Mouse (Mus musculus): ENCODE results near the gene Ramac. TPM values are rescaled to one million over a fixed set of nuclear protein-coding genes. Genes with fewer than 3 reads are reported as not detected.

Ramac gene
- total RNA-seq, 2 experiments from 2014 or later = 23.8 to 24.8 TPM

DNA sequence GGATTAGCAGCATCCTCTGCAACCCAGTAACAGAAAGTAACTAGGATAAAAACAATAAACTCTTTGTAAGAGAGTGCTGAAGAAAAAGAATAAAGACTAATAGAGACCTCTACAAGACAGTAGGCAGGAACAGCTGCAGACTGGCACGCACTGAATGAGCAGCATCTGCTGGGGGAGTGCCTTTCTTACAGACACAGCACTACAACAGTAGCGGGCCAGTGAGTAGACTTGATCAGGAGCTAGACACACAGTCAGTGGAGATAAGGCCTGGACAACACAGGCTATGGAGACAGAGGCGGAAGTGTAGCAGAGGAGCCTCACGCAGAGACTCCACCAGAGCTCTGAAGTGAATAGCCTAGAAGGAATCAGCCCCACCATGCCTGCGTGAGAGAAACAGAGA, 43.3 kb downstream of the Ramac start:
- Histone ChIP-seq H3K4me3 (no peak overlapping the region), H3K27ac (no peak overlapping the region)
- intact Hi-C loops (cut with DNase I) = loop anchor here (2.0 kb wide), 1 partner anchor 33 kb away; no protein-coding TSS in a partner anchor
- DNase-seq = no peak
- no peak for TF ChIP-seq CTCF (IDR thresholded peaks at IDR 0.05)

Other genes with a start within 250 kb of the Ramac start
- 100 to 1,000 TPM; 311 to 349 TPM for gene Fsd2, start 196.0 kb upstream of the Ramac start, total RNA-seq (2021)
- gene Whamm, start 191.7 kb upstream of the Ramac start, total RNA-seq (2021) = 10 to 100 TPM in 1 of 2 experiments, 1 to 10 TPM in 1; 6.9 to 11.2 TPM
- 100 to 1,000 TPM in 1 of 2 experiments, 10 to 100 TPM in 1; 39.9 to 102 TPM for gene Homer2, start 55.4 kb upstream of the Ramac start, total RNA-seq (2021)
- 10 to 100 TPM; 17.3 to 23.7 TPM for gene 3110040N11Rik, start 26.6 kb downstream of the Ramac start, total RNA-seq (2021)
- gene Btbd1, start 66.5 kb downstream of the Ramac start, total RNA-seq (2021) = 100 to 1,000 TPM; 145 to 194 TPM
- gene Gm10160, start 92.9 kb downstream of the Ramac start, total RNA-seq (2021) = not detected
- 10 to 100 TPM in 1 of 2 experiments, 1 to 10 TPM in 1; 5.8 to 13.1 TPM for gene Tm6sf1, start 96.1 kb downstream of the Ramac start, total RNA-seq (2021)
- 1 to 10 TPM; 1.3 to 2.6 TPM for gene Hdgfl3, start 171.5 kb downstream of the Ramac start, total RNA-seq (2021)
- not detected for gene Bnc1, start 229.4 kb downstream of the Ramac start, total RNA-seq (2021)